Mouse (Mus musculus) hindbrain, embryonic 10.5 days (tissue): ENCODE results near the gene Klhl5. TPM values are rescaled to one million over a fixed set of nuclear protein-coding genes. Genes with fewer than 3 reads are reported as not detected.

Experiments used
- DNase-seq: peaks from one replicate; pipeline ENCODE4 v3.0.0-alpha.2; 2017; ENCODE audit warnings: low spot score
- H3K27ac ChIP-seq: fragments of 300-500 bp; sonication (generic); 2 replicates; pipeline ENCODE4 v1.5.1; 2016; ENCODE audit warnings: mild to moderate bottlenecking, moderate library complexity
- H3K27me3 ChIP-seq: fragments of 300-500 bp; sonication (generic); 2 replicates; pipeline ENCODE4 v1.6.1; 2016; ENCODE audit warnings: mild to moderate bottlenecking; ENCODE audit not compliant: poor library complexity, insufficient read depth, severe bottlenecking
- H3K36me3 ChIP-seq: fragments of 300-500 bp; sonication (generic); 2 replicates; pipeline ENCODE4 v1.6.1; 2016; ENCODE audit warnings: mild to moderate bottlenecking, moderate library complexity
- H3K4me1 ChIP-seq: fragments of 300-500 bp; sonication (generic); replicated peaks from 2 replicates; pipeline ENCODE4 v1.6.1; 2016; ENCODE audit warnings: mild to moderate bottlenecking
- H3K4me3 ChIP-seq: fragments of 300-500 bp; sonication (generic); 2 replicates; pipeline ENCODE4 v1.5.1; 2016; ENCODE audit warnings: mild to moderate bottlenecking, moderate library complexity
- H3K9me3 ChIP-seq: fragments of 300-500 bp; sonication (generic); 2 replicates; pipeline ENCODE4 v1.6.1; 2016; ENCODE audit warnings: mild to moderate bottlenecking, moderate library complexity
- WGBS: fragments of 180-500 bp; shearing (Covaris S2); methylation state at CpG from one replicate; pipeline ENCODE4 v1.1.7; 2016; 5-methylcytosine and 5-hydroxymethylcytosine counted together
- polyA plus RNA-seq: library from polyadenylated mRNA; unstranded; fragments of >200 nt; fragmentation: Nextera tagmentation; extraction: Ambion mirVana; gene quantifications from 2 replicates; pipeline ENCODE4 v1.2.1, GENCODE M21; 2016

The Klhl5 gene
- polyA plus RNA-seq, 1 experiment from 2014 or later = 18.9 TPM

DNA sequence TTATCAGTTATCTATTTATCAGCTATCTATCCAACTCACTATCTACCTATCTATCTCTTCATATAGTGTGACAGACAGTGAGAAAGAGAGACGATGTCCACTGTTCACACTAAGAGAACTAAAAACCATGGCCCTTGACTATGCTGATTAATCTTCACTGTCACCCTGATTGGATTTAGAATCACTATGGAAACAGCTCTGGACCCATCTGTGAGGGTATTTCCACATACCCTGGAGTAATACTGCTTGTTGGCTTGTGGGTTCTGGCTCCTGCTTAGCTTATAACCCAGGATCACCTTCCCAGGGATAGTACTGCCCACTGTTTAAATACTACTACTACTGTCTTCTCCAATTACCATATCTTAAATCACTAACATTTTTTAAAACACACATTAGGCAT lies 74.9 kb downstream of the Klhl5 start:
- no peaks in the 10 kb centered on the region for H3K36me3 ChIP-seq
- DNase-seq = no peak
- H3K4me3 ChIP-seq = no peak overlapping the region
- peaks cover 6% of the 10 kb centered on the region; the same call in 1 of the 2 replicates for H3K9me3 ChIP-seq
- 93% methylated on average over 1 of the region's 1 CpGs for WGBS
- H3K27me3 ChIP-seq = no peaks in the 10 kb centered on the region
- no peak overlapping the region for H3K27ac ChIP-seq
- peaks cover 8% of the 10 kb centered on the region; the same call in 1 of the 2 replicates for H3K4me1 ChIP-seq

DNA sequence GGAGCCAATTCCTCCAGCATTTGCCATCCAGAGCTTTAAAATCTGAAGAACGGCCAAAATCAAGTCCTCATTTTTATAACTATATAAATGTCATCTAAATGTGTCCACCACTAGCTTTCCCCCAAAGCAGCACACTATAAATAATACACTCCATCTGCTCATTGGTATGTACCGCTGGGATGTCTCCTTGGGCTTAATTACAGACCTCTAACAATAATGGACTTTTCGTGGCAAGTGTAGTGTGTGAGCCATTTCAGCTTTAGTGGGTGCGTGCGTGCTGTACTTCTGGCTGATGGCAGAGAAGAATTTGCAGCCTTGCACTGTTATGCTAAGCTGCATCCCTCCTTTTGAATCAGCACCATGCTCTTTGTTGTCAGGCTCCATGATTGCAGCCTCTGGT lies 84.3 kb downstream of the Klhl5 start:
- Histone ChIP-seq H3K4me1 (no peaks in the 10 kb centered on the region), H3K36me3 (no peaks in the 10 kb centered on the region), H3K27ac (no peak overlapping the region), H3K4me3 (no peak overlapping the region), H3K27me3 (no peaks in the 10 kb centered on the region), H3K9me3 (peaks cover 8% of the 10 kb centered on the region; the same call in 1 of the 2 replicates)
- 96% methylated on average over 5 of the region's 5 CpGs for WGBS
- DNase-seq = no peak

DNA sequence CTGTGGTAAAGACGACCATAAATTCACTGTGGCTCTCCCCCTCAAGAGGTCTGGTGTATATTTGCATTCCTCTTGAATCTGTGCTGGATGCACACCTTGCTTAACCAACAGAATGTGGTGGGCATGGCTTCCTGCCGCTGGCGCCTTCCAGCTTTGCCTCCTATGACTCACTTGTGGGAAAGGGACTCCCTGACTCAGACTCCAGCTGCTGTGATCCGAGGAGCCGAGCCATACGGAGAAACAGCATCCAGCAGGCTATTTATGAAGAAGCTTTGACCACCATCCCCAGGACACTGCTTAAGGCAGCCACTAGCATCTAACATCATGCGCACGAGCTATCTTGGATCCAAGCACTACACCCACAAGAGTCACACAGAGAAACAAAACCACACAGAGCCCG lies 87.1 kb downstream of the Klhl5 start:
- Histone ChIP-seq H3K36me3 (no peaks in the 10 kb centered on the region), H3K4me3 (no peak overlapping the region), H3K9me3 (peaks cover 8% of the 10 kb centered on the region; the same call in 1 of the 2 replicates), H3K27ac (no peak overlapping the region), H3K27me3 (no peaks in the 10 kb centered on the region), H3K4me1 (peaks cover 4% of the 10 kb centered on the region; the same call in 1 of the 2 replicates)
- no peak for DNase-seq
- WGBS = 89% methylated on average over 9 of the region's 9 CpGs

DNA sequence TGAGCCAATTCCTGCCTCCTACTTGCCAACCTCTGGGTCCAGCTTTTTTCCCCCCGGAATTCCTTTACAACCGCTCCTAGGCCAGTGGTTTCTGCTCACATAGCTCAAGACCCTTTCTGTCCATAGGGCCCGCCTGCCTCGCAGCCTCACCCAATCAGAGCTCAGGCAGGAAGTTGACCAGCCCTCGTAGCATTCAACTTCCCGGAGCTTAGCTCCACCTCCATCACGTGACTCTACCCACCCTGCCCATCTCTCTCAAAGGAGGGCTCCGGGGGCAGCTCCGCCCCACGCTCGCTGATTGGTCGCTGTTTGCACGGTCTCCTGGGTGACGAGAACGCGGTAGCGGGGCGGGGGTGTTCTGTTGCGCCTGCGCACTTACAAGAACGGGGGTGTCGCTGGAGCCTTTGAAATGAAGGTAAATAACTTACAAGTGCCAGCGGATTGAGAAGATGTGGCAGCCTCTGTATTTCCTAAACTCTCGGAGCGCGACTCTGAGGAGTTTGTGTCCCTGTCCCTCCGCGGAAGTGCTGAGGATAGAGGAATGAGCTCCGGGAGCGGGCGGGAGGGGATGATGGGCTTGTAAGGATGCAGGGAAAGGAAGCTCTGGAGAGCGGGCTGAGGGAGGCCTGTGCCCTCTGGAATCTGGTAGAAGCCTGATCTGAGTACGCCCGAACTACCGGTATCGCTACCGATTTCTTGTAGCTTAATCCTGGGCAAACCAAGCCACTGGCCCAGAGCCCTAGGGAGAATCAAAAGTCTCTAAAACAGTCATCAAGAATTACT lies 92.2 kb downstream of the Klhl5 start, which contains the start of gene Wdr19:
Gene Wdr19, plus strand, starts transcription at position 351 of the 783 bp plus-strand sequence.
- under 1% methylated on average over 37 of the region's 37 CpGs for WGBS
- H3K36me3 ChIP-seq = peaks cover 7% of the 10 kb centered on the region; the same call in 1 of the 2 replicates

DNA sequence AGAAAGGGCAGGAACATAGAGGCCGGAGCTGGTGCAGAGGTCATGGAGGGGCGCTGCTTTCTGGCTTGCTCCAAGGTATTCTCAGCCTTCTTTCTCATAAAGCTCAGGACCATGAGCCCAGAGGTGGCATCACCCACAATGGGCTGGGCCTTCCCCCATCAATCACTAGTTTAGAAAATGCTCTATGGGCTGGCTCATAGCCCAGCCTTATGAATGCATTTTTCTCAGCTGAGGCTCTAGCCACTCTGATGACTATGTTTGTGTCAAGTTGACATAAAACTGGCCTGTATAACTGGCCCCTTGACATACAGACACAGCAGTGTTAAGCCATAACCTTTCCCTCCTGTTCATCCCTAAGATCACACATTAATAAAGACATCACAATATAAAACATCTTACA lies 97.4 kb downstream of the Klhl5 start:
- Histone ChIP-seq H3K4me3 (no peak overlapping the region), H3K4me1 (peaks cover 9% of the 10 kb centered on the region), H3K27ac (no peak overlapping the region), H3K27me3 (no peaks in the 10 kb centered on the region), H3K36me3 (peaks cover 13% of the 10 kb centered on the region; the same call in 1 of the 2 replicates), H3K9me3 (no peaks in the 10 kb centered on the region)
- no peak for DNase-seq
- WGBS = 91% methylated on average over 2 of the region's 2 CpGs

More for the DNA sequence above, 92.2 kb downstream of the Klhl5 start, which contains the start of gene Wdr19:
- peak within 1 kb of the TSS; percentile 73 for H3K4me3 ChIP-seq
- DNase-seq = peak; percentile 98
- H3K27ac ChIP-seq = peak within 1 kb of the TSS; percentile 87
- no peaks in the 10 kb centered on the region for H3K27me3 ChIP-seq
- no peaks in the 10 kb centered on the region for H3K9me3 ChIP-seq
- peaks cover 13% of the 10 kb centered on the region for H3K4me1 ChIP-seq

DNA sequence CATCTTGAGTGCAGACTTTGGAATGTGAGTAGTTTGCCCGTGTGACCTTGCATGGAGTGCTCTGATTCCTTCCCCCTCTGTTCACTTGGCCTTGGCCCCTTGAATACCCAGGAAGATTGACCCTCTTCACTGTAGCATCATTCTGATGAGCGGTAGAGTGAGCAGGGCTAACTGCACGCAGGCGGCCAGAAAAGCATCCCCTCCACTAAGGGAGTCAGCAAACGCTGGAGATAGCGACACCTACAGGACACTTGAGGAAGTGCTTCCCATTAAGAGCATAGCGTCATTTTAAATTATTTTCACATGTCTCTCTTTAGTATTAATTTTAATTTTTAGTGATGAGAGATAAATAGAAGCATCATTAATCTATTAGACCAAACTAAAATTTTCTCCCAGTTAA lies 106.0 kb downstream of the Klhl5 start:
- 21% methylated on average over 7 of the region's 7 CpGs for WGBS
- no peaks in the 10 kb centered on the region for H3K4me1 ChIP-seq
- H3K27ac ChIP-seq = no peak overlapping the region
- no peaks in the 10 kb centered on the region for H3K27me3 ChIP-seq
- no peaks in the 10 kb centered on the region for H3K36me3 ChIP-seq
- H3K9me3 ChIP-seq = no peaks in the 10 kb centered on the region
- no peak overlapping the region for H3K4me3 ChIP-seq
- peak; percentile 24 for DNase-seq

Other genes starting within 250 kb of the Klhl5 start
- gene Tlr1, start 174.0 kb upstream of the Klhl5 start, polyA plus RNA-seq = 0.15 and 0.52 TPM in 2 replicates
- 0.24 and 0.29 TPM in 2 replicates for gene Tlr6, start 147.4 kb upstream of the Klhl5 start, polyA plus RNA-seq
- gene Fam114a1, start 137.5 kb upstream of the Klhl5 start, polyA plus RNA-seq = 16.8 and 18.3 TPM in 2 replicates
- gene Tmem156, start 15.4 kb upstream of the Klhl5 start, polyA plus RNA-seq = not detected in 2 replicates
- 12.4 and 12.9 TPM in 2 replicates for gene Wdr19, start 92.2 kb downstream of the Klhl5 start, polyA plus RNA-seq
- 54.3 and 85.4 TPM in 2 replicates for gene Rfc1, start 228.1 kb downstream of the Klhl5 start, polyA plus RNA-seq
- not detected in 2 replicates for gene Klb, start 240.8 kb downstream of the Klhl5 start, polyA plus RNA-seq